Mouse (Mus musculus) midbrain, embryonic 12.5 days (tissue): Measurements from ENCODE around the gene Cep70. TPM values are rescaled to one million over a fixed set of nuclear protein-coding genes. Genes with fewer than 3 reads are reported as not detected.

Experiments used
- ATAC-seq: fragments of 200-750 bp; cut with Nextera tagmentation; 2 replicates; pipeline ENCODE4 v1.8.0; 2017; ENCODE audit warnings: low read depth, moderate TSS enrichment, moderate library complexity; ENCODE audit not compliant: low FRiP score
- H3K27ac ChIP-seq: fragments of 300-500 bp; sonication (generic); replicated peaks from 2 replicates; pipeline ENCODE4 v1.5.1; 2016; ENCODE audit warnings: mild to moderate bottlenecking
- H3K27me3 ChIP-seq: fragments of 300-500 bp; sonication (generic); 2 replicates; pipeline ENCODE4 v1.6.1; 2016; ENCODE audit warnings: mild to moderate bottlenecking
- H3K36me3 ChIP-seq: fragments of 300-500 bp; sonication (generic); 2 replicates; pipeline ENCODE4 v1.6.1; 2016
- H3K4me1 ChIP-seq: fragments of 300-500 bp; sonication (generic); 2 replicates; pipeline ENCODE4 v1.6.1; 2016
- H3K4me2 ChIP-seq: fragments of 300-500 bp; sonication (generic); replicated peaks from 2 replicates; pipeline ENCODE4 v1.6.1; 2016; ENCODE audit warnings: mild to moderate bottlenecking, moderate library complexity
- H3K4me3 ChIP-seq: fragments of 300-500 bp; sonication (generic); 2 replicates; pipeline ENCODE4 v1.5.1; 2016; ENCODE audit warnings: mild to moderate bottlenecking
- H3K9ac ChIP-seq: fragments of 300-500 bp; sonication (generic); replicated peaks from 2 replicates; pipeline ENCODE4 v1.6.1; 2016; ENCODE audit warnings: mild to moderate bottlenecking, moderate library complexity
- H3K9me3 ChIP-seq: fragments of 300-500 bp; sonication (generic); 2 replicates; pipeline ENCODE4 v1.6.1; 2016; ENCODE audit warnings: mild to moderate bottlenecking
- WGBS: fragments of 180-500 bp; shearing (Covaris S2); methylation state at CpG from one replicate; pipeline ENCODE4 v1.1.7; 2016; 5-methylcytosine and 5-hydroxymethylcytosine counted together
- polyA plus RNA-seq: library from polyadenylated mRNA; unstranded; fragments of >200 nt; fragmentation: Nextera tagmentation; extraction: Ambion mirVana; gene quantifications from 2 replicates; pipeline ENCODE4 v1.2.1, GENCODE M21; 2016

The Cep70 gene
- polyA plus RNA-seq, 1 experiment from 2014 or later, result 53.5 TPM

GRCm38 (mm10) chr9:99325208-99325929 is 82.2 kb downstream of the Cep70 start:
- no peak overlapping the region for H3K27ac ChIP-seq
- H3K4me2 ChIP-seq, result no peak overlapping the region
- H3K9me3 ChIP-seq, result no peaks in the 10 kb centered on the region
- H3K36me3 ChIP-seq, result no peaks in the 10 kb centered on the region
- no peak for ATAC-seq
- H3K4me3 ChIP-seq, result no peak overlapping the region
- no peaks in the 10 kb centered on the region for H3K4me1 ChIP-seq
- no peaks in the 10 kb centered on the region for H3K27me3 ChIP-seq
- H3K9ac ChIP-seq, result no peak overlapping the region
- WGBS, result 88% methylated on average over 7 of the region's 7 CpGs

GRCm38 (mm10) chr9:99325961-99326360 is 82.8 kb downstream of the Cep70 start:
- H3K36me3 ChIP-seq, result no peaks in the 10 kb centered on the region
- no peak for ATAC-seq
- H3K4me3 ChIP-seq, result no peak overlapping the region
- H3K4me2 ChIP-seq, result no peak overlapping the region
- H3K27ac ChIP-seq, result no peak overlapping the region
- H3K4me1 ChIP-seq, result no peaks in the 10 kb centered on the region
- 91% methylated on average over 4 of the region's 4 CpGs for WGBS
- no peak overlapping the region for H3K9ac ChIP-seq
- H3K9me3 ChIP-seq, result no peaks in the 10 kb centered on the region
- no peaks in the 10 kb centered on the region for H3K27me3 ChIP-seq

- Histone ChIP-seq H3K4me2 (no peak overlapping the region), H3K27me3 (no peaks in the 10 kb centered on the region), H3K9me3 (no peaks in the 10 kb centered on the region), H3K36me3 (no peaks in the 10 kb centered on the region), H3K9ac (no peak overlapping the region), H3K27ac (no peak overlapping the region), H3K4me1 (no peaks in the 10 kb centered on the region), H3K4me3 (no peak overlapping the region)
- ATAC-seq, result no peak
- 65% methylated on average over 4 of the region's 4 CpGs for WGBS
Observed at GRCm38 (mm10) chr9:99326881-99327280, 83.7 kb downstream of the Cep70 start.

GRCm38 (mm10) chr9:99336538-99336937 is 93.4 kb downstream of the Cep70 start:
- WGBS, result 84% methylated on average over 4 of the region's 4 CpGs

GRCm38 (mm10) chr9:99338293-99338692 is 95.1 kb downstream of the Cep70 start:
- no peaks in the 10 kb centered on the region for H3K36me3 ChIP-seq
- H3K4me1 ChIP-seq, result no peaks in the 10 kb centered on the region
- H3K27me3 ChIP-seq, result no peaks in the 10 kb centered on the region
- ATAC-seq, result no peak
- no peak overlapping the region for H3K27ac ChIP-seq
- no peak overlapping the region for H3K4me2 ChIP-seq
- no peaks in the 10 kb centered on the region for H3K9me3 ChIP-seq
- H3K9ac ChIP-seq, result no peak overlapping the region
- 100% methylated on average over 1 of the region's 1 CpGs for WGBS
- H3K4me3 ChIP-seq, result no peak overlapping the region

More at GRCm38 (mm10) chr9:99336538-99336937, 93.4 kb downstream of the Cep70 start:
- H3K9ac ChIP-seq, result no peak overlapping the region
- no peak overlapping the region for H3K27ac ChIP-seq
- no peak overlapping the region for H3K4me2 ChIP-seq
- H3K9me3 ChIP-seq, result no peaks in the 10 kb centered on the region
- no peaks in the 10 kb centered on the region for H3K4me1 ChIP-seq
- H3K36me3 ChIP-seq, result no peaks in the 10 kb centered on the region
- H3K27me3 ChIP-seq, result no peaks in the 10 kb centered on the region
- H3K4me3 ChIP-seq, result no peak overlapping the region
- no peak for ATAC-seq

GRCm38 (mm10) chr9:99339182-99339581 is 96.0 kb downstream of the Cep70 start:
- no peaks in the 10 kb centered on the region for H3K36me3 ChIP-seq

GRCm38 (mm10) chr9:99340126-99340525 is 97.0 kb downstream of the Cep70 start:
- no peak overlapping the region for H3K4me3 ChIP-seq
- H3K4me2 ChIP-seq, result no peak overlapping the region
- no peaks in the 10 kb centered on the region for H3K9me3 ChIP-seq
- H3K27ac ChIP-seq, result no peak overlapping the region
- H3K4me1 ChIP-seq, result no peaks in the 10 kb centered on the region
- no peaks in the 10 kb centered on the region for H3K27me3 ChIP-seq
- H3K9ac ChIP-seq, result no peak overlapping the region
- no peak for ATAC-seq
- 80% methylated on average over 12 of the region's 12 CpGs for WGBS
- no peaks in the 10 kb centered on the region for H3K36me3 ChIP-seq

More at GRCm38 (mm10) chr9:99339182-99339581, 96.0 kb downstream of the Cep70 start:
- no peak for ATAC-seq
- Histone ChIP-seq H3K4me3 (no peak overlapping the region), H3K4me1 (no peaks in the 10 kb centered on the region), H3K27ac (no peak overlapping the region), H3K9me3 (no peaks in the 10 kb centered on the region), H3K9ac (no peak overlapping the region), H3K4me2 (no peak overlapping the region), H3K27me3 (no peaks in the 10 kb centered on the region)
- 75% methylated on average over 1 of the region's 1 CpGs for WGBS

- H3K4me1 ChIP-seq, result no peaks in the 10 kb centered on the region
- WGBS, result 89% methylated on average over 3 of the region's 3 CpGs
- H3K27me3 ChIP-seq, result no peaks in the 10 kb centered on the region
- no peak overlapping the region for H3K27ac ChIP-seq
- no peak overlapping the region for H3K4me2 ChIP-seq
- no peak overlapping the region for H3K9ac ChIP-seq
- no peaks in the 10 kb centered on the region for H3K9me3 ChIP-seq
- H3K4me3 ChIP-seq, result no peak overlapping the region
- H3K36me3 ChIP-seq, result no peaks in the 10 kb centered on the region
- ATAC-seq, result no peak
Observed at GRCm38 (mm10) chr9:99341600-99341999, 98.4 kb downstream of the Cep70 start.

- Histone ChIP-seq H3K4me3 (no peak overlapping the region), H3K9ac (no peak overlapping the region), H3K4me2 (no peak overlapping the region), H3K9me3 (no peaks in the 10 kb centered on the region), H3K27ac (no peak overlapping the region), H3K36me3 (no peaks in the 10 kb centered on the region), H3K27me3 (no peaks in the 10 kb centered on the region), H3K4me1 (no peaks in the 10 kb centered on the region)
- WGBS, result 52% methylated on average over 4 of the region's 4 CpGs
- no peak for ATAC-seq
Observed at GRCm38 (mm10) chr9:99345351-99345792, 102.2 kb downstream of the Cep70 start.

Other genes starting within 250 kb of the Cep70 start
- not detected in 2 replicates for gene Gm1123, start 207.7 kb upstream of the Cep70 start, polyA plus RNA-seq
- gene Pik3cb, start 102.7 kb upstream of the Cep70 start, polyA plus RNA-seq, result 2.4 and 2.8 TPM in 2 replicates
- gene Faiml, start 6.1 kb upstream of the Cep70 start, polyA plus RNA-seq, result not detected in 2 replicates
- gene Esyt3, start 115.2 kb downstream of the Cep70 start, polyA plus RNA-seq, result 0.27 and 0.31 TPM in 2 replicates
- gene Mras, start 194.0 kb downstream of the Cep70 start, polyA plus RNA-seq, result 24.7 and 25.5 TPM in 2 replicates
- gene Nme9, start 208.1 kb downstream of the Cep70 start, polyA plus RNA-seq, result not detected in 2 replicates